Mouse (Mus musculus): Measurements from ENCODE around the gene Scgb2b24.

Gene Scgb2b24

DNA sequence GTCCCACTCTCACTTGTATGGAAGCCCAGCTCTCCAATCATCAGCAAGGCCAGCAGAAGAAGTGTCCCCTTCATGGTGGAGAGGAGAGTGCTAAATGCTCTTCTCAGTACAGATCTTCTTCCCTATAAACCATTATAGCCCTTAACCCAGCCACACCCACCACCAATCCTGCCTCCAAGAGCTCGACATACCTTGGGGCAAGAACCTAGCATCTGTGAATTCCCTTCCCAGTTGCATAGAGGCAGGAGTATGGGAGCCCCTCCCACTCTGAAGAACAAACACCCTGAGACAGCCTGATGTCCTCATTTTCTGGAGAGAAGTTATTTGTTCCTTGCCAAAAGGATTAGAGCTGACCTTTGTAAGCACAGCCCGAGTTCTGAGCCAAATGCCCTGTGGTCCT lies at the start of gene Scgb2b24:
Scgb2b24 (minus strand) TSS at position 101 of the 400 bp plus-strand sequence.
- in situ Hi-C loops (cut with MboI; ENCODE audit: unreplicated experiment in 2 of 2) = no loop called here

DNA sequence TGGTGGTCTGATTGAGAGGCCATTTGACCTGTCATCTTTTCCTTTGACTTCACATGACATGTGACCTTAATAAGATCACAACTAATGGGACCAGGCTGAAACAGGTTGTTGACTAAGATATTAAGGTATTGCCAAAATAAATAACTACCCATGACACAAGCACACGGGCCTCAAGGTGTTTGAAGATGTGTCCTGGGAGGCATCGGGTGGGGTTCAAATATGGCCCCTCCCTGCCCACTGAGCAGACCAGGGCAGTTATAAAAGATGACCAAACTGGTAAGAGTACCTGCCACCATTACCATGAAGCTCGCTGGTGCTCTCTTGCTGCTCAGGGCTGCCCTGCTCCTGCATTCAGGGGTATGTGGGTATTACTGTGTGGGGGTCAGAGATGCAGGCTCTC lies 4.4 kb upstream of the Scgb2b24 start, which contains the start of gene Scgb1b24:
Scgb1b24 (plus strand) TSS at position 301 of the 400 bp plus-strand sequence.
- in situ Hi-C loops (cut with MboI; ENCODE audit: unreplicated experiment in 2 of 2) = no loop called here

DNA sequence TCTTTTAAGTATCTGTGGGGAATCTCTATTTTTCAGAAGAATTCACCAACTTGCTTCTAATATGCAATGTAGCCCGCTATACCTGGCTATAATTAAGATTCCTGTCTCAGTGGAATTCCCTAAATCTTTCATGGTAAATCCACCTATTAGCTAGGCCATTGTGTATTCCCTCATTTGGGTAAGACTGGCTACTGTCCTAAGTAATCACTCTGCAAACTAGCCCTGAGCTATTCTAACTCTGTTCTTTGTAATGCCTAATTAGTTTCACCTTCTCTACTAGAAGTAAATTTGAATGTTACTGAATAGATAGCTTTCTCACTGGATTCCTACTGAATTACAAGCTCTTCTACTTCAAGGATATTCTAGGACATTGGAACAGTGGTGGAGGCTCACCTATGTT lies 49.2 kb downstream of the Scgb2b24 start:
- in situ Hi-C loops (cut with MboI; ENCODE audit: unreplicated experiment in 2 of 2) = no loop called here

All from v-Abl transformed pro-B cells (cell line).